Mouse (Mus musculus): ENCODE results near the gene Rab10. TPM values are rescaled to one million over a fixed set of nuclear protein-coding genes. Genes with fewer than 3 reads are reported as not detected.

Rab10 gene
- polyA plus RNA-seq, 1 experiment from 2014 or later, result 139 TPM

GRCm38 (mm10) chr12:3236831-3237681 is 72.7 kb downstream of the Rab10 start:
- no peak overlapping the region for H3K4me2 ChIP-seq (ENCODE audit: low read length)
- peaks cover 2% of the 10 kb centered on the region; the same call in 1 of the 2 replicates for H3K9me3 ChIP-seq (ENCODE audit: control insufficient read depth, low read length)
- ATAC-seq, result no peak
- no peak overlapping the region; the same call in 1 of the 2 replicates for H3K4me3 ChIP-seq (ENCODE audit: low read length)
- WGBS, result 94% methylated on average over 12 of the region's 12 CpGs
- no peak overlapping the region for H3K9ac ChIP-seq (ENCODE audit: low read depth, low read length)
- H3K27me3 ChIP-seq (replicated peaks; ENCODE audit: control insufficient read depth, insufficient read depth, low read length), result no peaks in the 10 kb centered on the region
- H3K27ac ChIP-seq (ENCODE audit: low read depth, low read length), result no peak overlapping the region
- H3K36me3 ChIP-seq (ENCODE audit: control insufficient read depth, insufficient read depth, low read length), result peaks cover 21% of the 10 kb centered on the region
- peaks cover 4% of the 10 kb centered on the region for H3K4me1 ChIP-seq (ENCODE audit: control insufficient read depth, insufficient read depth, low read depth, low read length)

DNA sequence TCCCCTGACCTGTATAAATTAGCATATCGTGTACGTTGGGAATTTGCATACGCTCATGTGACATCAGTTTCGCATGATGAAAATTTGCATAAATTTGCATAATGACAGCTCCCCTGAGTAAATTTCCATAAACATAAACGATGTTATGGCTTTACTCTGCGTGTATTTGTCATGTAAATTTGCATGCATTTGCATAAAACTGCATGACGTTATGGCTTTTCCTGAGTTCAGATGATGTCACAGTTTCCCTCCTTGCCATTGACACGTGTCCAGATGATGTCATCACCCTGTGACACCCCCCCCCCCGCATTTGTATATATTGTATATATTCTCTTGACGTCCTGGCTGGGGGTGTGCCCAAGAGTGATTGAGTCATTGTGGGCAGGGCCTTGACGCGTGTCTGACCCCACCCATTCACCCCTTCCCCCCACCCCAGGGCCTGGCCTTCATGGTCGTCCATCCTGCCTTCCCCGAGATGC is 73.6 kb downstream of the Rab10 start:
- Histone ChIP-seq H3K4me1 (ENCODE audit: control insufficient read depth, insufficient read depth, low read depth, low read length) (peaks cover 4% of the 10 kb centered on the region), H3K27me3 (replicated peaks; ENCODE audit: control insufficient read depth, insufficient read depth, low read length) (no peaks in the 10 kb centered on the region), H3K9ac (ENCODE audit: low read depth, low read length) (peak overlapping the region; percentile 71), H3K27ac (ENCODE audit: low read depth, low read length) (peak overlapping the region; percentile 87), H3K4me2 (ENCODE audit: low read length) (peak overlapping the region; percentile 60), H3K9me3 (ENCODE audit: control insufficient read depth, low read length) (peaks cover 2% of the 10 kb centered on the region; the same call in 1 of the 2 replicates), H3K36me3 (ENCODE audit: control insufficient read depth, insufficient read depth, low read length) (peaks cover 21% of the 10 kb centered on the region), H3K4me3 (ENCODE audit: low read length) (peak overlapping the region; percentile 68)
- ATAC-seq, result peak; percentile 3; the same call in 1 of the 2 replicates
- 49% methylated on average over 14 of the region's 14 CpGs for WGBS

DNA sequence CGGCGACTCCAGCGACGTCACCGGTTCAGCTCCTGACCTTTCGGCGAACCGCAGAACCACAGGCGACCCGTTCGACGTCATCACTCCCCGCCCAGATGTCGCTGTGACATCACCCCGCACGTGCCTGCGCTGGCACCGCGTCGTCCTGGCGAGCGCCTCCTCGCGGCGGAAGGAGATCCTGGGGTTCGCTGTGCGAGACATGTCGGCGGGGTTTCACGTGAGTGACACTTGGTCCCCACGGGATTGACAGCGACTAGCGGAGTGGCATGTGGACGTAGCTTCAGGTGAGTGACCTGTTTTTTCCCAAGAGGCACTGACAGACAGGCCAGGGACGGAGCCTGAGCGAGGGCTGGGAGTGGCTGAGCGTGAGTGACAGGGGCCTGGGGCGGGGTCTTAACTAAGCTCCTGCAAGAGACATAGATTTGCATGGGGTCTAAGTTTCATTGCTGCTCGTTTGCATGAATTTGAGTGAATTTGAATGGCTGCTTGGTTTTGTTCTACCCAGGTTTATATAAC is 74.1 kb downstream of the Rab10 start:
- Histone ChIP-seq H3K27me3 (replicated peaks; ENCODE audit: control insufficient read depth, insufficient read depth, low read length) (no peaks in the 10 kb centered on the region), H3K4me2 (ENCODE audit: low read length) (peak overlapping the region; percentile 60), H3K9ac (ENCODE audit: low read depth, low read length) (peak overlapping the region; percentile 71), H3K27ac (ENCODE audit: low read depth, low read length) (peak overlapping the region; percentile 87), H3K4me1 (ENCODE audit: control insufficient read depth, insufficient read depth, low read depth, low read length) (peaks cover 4% of the 10 kb centered on the region), H3K36me3 (ENCODE audit: control insufficient read depth, insufficient read depth, low read length) (peaks cover 21% of the 10 kb centered on the region), H3K9me3 (ENCODE audit: control insufficient read depth, low read length) (peaks cover 2% of the 10 kb centered on the region; the same call in 1 of the 2 replicates), H3K4me3 (ENCODE audit: low read length) (peak overlapping the region; percentile 68)
- 22% methylated on average over 39 of the region's 39 CpGs for WGBS
- peak; percentile 79 for ATAC-seq

DNA sequence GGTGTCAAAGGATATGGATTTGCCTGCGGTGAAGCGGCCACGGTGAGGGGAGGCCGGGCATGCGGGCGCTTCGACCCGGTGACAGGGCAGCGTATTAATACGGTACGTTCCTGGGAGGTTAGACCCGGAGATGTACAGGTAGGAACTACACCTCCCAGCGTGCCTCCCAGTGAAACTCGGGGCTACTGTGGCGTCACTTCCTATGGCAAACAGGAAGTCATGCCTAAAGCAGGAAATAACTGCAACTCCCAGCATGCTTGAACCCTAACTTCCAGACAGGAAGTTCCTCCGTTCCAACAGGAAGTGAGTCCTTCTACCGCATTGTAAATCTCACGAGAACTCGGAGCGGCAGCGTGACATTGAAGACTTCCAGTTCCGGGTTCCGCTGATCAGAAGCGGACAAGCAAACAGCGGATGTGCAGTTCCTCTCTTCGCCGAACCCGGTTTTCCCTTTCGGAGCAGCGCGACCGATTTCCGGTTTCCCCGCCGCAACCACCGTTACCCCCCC is 74.6 kb downstream of the Rab10 start:
- Histone ChIP-seq H3K27me3 (replicated peaks; ENCODE audit: control insufficient read depth, insufficient read depth, low read length) (no peaks in the 10 kb centered on the region), H3K36me3 (ENCODE audit: control insufficient read depth, insufficient read depth, low read length) (peaks cover 15% of the 10 kb centered on the region), H3K4me2 (ENCODE audit: low read length) (peak overlapping the region; percentile 69), H3K4me1 (ENCODE audit: control insufficient read depth, insufficient read depth, low read depth, low read length) (peaks cover 4% of the 10 kb centered on the region), H3K4me3 (ENCODE audit: low read length) (peak overlapping the region; percentile 68), H3K27ac (ENCODE audit: low read depth, low read length) (peak overlapping the region; percentile 87), H3K9me3 (ENCODE audit: control insufficient read depth, low read length) (peaks cover 2% of the 10 kb centered on the region; the same call in 1 of the 2 replicates), H3K9ac (ENCODE audit: low read depth, low read length) (peak overlapping the region; percentile 71)
- peak; percentile 91 for ATAC-seq
- WGBS, result 33% methylated on average over 34 of the region's 36 CpGs

DNA sequence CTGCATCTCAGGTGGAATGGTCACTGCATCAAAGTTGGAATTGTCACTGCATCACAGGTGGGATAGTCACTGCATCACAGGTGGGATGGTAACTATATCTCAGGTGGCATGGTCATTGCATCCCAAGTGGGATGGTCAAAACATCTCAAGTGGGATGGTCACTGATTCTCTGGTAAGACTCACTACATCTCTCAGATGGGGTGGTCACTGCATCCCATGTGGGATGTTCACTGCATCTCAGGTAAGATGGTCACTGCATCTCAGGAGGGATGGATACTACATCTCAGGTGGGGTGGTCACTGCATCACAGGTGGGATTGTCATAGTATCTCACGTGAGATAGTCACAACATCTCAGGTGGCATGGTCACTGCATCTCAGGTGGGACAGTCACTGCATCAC is 75.7 kb downstream of the Rab10 start:
- Histone ChIP-seq H3K27me3 (replicated peaks; ENCODE audit: control insufficient read depth, insufficient read depth, low read length) (no peaks in the 10 kb centered on the region), H3K27ac (ENCODE audit: low read depth, low read length) (no peak overlapping the region), H3K4me2 (ENCODE audit: low read length) (no peak overlapping the region), H3K4me3 (ENCODE audit: low read length) (no peak overlapping the region), H3K9me3 (ENCODE audit: control insufficient read depth, low read length) (peaks cover 2% of the 10 kb centered on the region; the same call in 1 of the 2 replicates), H3K4me1 (ENCODE audit: control insufficient read depth, insufficient read depth, low read depth, low read length) (peaks cover 4% of the 10 kb centered on the region), H3K9ac (ENCODE audit: low read depth, low read length) (no peak overlapping the region), H3K36me3 (ENCODE audit: control insufficient read depth, insufficient read depth, low read length) (peaks cover 10% of the 10 kb centered on the region)
- 93% methylated on average over 1 of the region's 1 CpGs for WGBS
- no peak for ATAC-seq

GRCm38 (mm10) chr12:3223352-3223751 is 86.4 kb downstream of the Rab10 start:
- Histone ChIP-seq H3K36me3 (ENCODE audit: control insufficient read depth, insufficient read depth, low read length) (no peaks in the 10 kb centered on the region), H3K9me3 (ENCODE audit: control insufficient read depth, low read length) (no peaks in the 10 kb centered on the region), H3K4me2 (ENCODE audit: low read length) (no peak overlapping the region), H3K27me3 (replicated peaks; ENCODE audit: control insufficient read depth, insufficient read depth, low read length) (no peaks in the 10 kb centered on the region), H3K27ac (ENCODE audit: low read depth, low read length) (no peak overlapping the region), H3K4me3 (ENCODE audit: low read length) (no peak overlapping the region), H3K4me1 (ENCODE audit: control insufficient read depth, insufficient read depth, low read depth, low read length) (no peaks in the 10 kb centered on the region), H3K9ac (ENCODE audit: low read depth, low read length) (no peak overlapping the region)
- no peak for ATAC-seq
- WGBS, result 75% methylated on average over 2 of the region's 2 CpGs

GRCm38 (mm10) chr12:3210181-3210580 is 99.6 kb downstream of the Rab10 start:
- no peaks in the 10 kb centered on the region for H3K9me3 ChIP-seq (ENCODE audit: control insufficient read depth, low read length)
- H3K4me2 ChIP-seq (ENCODE audit: low read length), result no peak overlapping the region
- no peak overlapping the region for H3K27ac ChIP-seq (ENCODE audit: low read depth, low read length)
- H3K36me3 ChIP-seq (ENCODE audit: control insufficient read depth, insufficient read depth, low read length), result no peaks in the 10 kb centered on the region
- 63% methylated on average over 2 of the region's 2 CpGs for WGBS
- H3K27me3 ChIP-seq (replicated peaks; ENCODE audit: control insufficient read depth, insufficient read depth, low read length), result no peaks in the 10 kb centered on the region
- ATAC-seq, result no peak
- H3K9ac ChIP-seq (ENCODE audit: low read depth, low read length), result no peak overlapping the region
- no peak overlapping the region for H3K4me3 ChIP-seq (ENCODE audit: low read length)
- no peaks in the 10 kb centered on the region for H3K4me1 ChIP-seq (ENCODE audit: control insufficient read depth, insufficient read depth, low read depth, low read length)

DNA sequence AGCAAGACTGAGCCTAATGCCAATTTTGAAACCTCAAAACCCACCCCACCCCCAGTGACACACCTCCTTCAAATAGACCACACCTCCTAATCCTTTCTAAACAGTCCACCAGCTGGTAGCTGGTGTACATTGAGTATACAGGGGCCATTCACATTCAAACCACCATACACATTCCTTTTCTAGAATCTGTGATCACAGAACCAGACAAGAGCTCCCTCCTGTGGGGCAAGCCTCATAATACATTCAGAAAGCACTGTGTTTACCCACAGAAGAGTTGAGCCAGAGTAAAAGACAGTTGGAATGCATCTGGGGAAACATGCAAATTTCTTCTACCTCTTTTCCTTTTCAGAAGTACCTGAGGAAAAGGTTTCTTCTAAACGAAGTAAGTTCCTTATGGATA is 100.6 kb downstream of the Rab10 start:
- no peak for ATAC-seq
- WGBS, result 62% methylated on average over 1 of the region's 1 CpGs

More for the DNA sequence above, 100.6 kb downstream of the Rab10 start:
- H3K4me2 ChIP-seq (ENCODE audit: low read length), result no peak overlapping the region
- no peak overlapping the region for H3K9ac ChIP-seq (ENCODE audit: low read depth, low read length)
- H3K27ac ChIP-seq (ENCODE audit: low read depth, low read length), result no peak overlapping the region
- no peaks in the 10 kb centered on the region for H3K4me1 ChIP-seq (ENCODE audit: control insufficient read depth, insufficient read depth, low read depth, low read length)
- no peaks in the 10 kb centered on the region for H3K36me3 ChIP-seq (ENCODE audit: control insufficient read depth, insufficient read depth, low read length)
- no peaks in the 10 kb centered on the region for H3K9me3 ChIP-seq (ENCODE audit: control insufficient read depth, low read length)
- H3K4me3 ChIP-seq (ENCODE audit: low read length), result no peak overlapping the region
- no peaks in the 10 kb centered on the region for H3K27me3 ChIP-seq (replicated peaks; ENCODE audit: control insufficient read depth, insufficient read depth, low read length)

All from hindbrain, embryonic 16.5 days (tissue).